Mouse (Mus musculus) forebrain, embryonic 16.5 days (tissue): ENCODE data around the gene Slc25a31. TPM values are rescaled to one million over a fixed set of nuclear protein-coding genes. Genes with fewer than 3 reads are reported as not detected.

ENCODE experiments used
- ATAC-seq: fragments of 200-750 bp; cut with Nextera tagmentation; 2 replicates; pipeline ENCODE4 v1.8.0; 2017; ENCODE audit warnings: mild to moderate bottlenecking, moderate library complexity
- H3K27ac ChIP-seq: fragments of 300-500 bp; sonication (generic); 2 replicates; pipeline ENCODE4 v1.5.1; 2014; ENCODE audit warnings: low read length, control low read depth
- H3K27me3 ChIP-seq: fragments of 300-500 bp; sonication (generic); replicated peaks from 2 replicates; pipeline ENCODE4 v1.6.1; 2014; ENCODE audit warnings: low read length; ENCODE audit not compliant: control insufficient read depth, insufficient read depth
- H3K36me3 ChIP-seq: fragments of 300-500 bp; sonication (generic); 2 replicates; pipeline ENCODE4 v1.6.1; 2014; ENCODE audit not compliant: control insufficient read depth, insufficient read depth
- H3K4me1 ChIP-seq: fragments of 300-500 bp; sonication (generic); replicated peaks from 2 replicates; pipeline ENCODE4 v1.6.1; 2014; ENCODE audit warnings: low read length; ENCODE audit not compliant: control insufficient read depth, insufficient read depth
- H3K4me2 ChIP-seq: fragments of 300-500 bp; sonication (generic); 2 replicates; pipeline ENCODE4 v1.6.1; 2014; ENCODE audit warnings: mild to moderate bottlenecking, low read length, control low read depth
- H3K4me3 ChIP-seq: fragments of 300-500 bp; sonication (generic); replicated peaks from 2 replicates; pipeline ENCODE4 v1.5.1; 2014; ENCODE audit warnings: mild to moderate bottlenecking, low read length, control low read depth
- H3K9ac ChIP-seq: fragments of 300-500 bp; sonication (generic); replicated peaks from 2 replicates; pipeline ENCODE4 v1.6.1; 2014; ENCODE audit warnings: low read depth, low read length, control low read depth
- H3K9me3 ChIP-seq: fragments of 300-500 bp; sonication (generic); 2 replicates; pipeline ENCODE4 v1.6.1; 2016; ENCODE audit warnings: low read length; ENCODE audit not compliant: control insufficient read depth
- WGBS: fragments of 180-500 bp; shearing (Covaris S2); extraction: QIAGEN DNeasy Blood & Tissue Kit; methylation state at CpG from one replicate; pipeline ENCODE4 v1.1.7; 2014; 5-methylcytosine and 5-hydroxymethylcytosine counted together
- polyA plus RNA-seq: library from polyadenylated mRNA; unstranded; fragments of >200 nt; fragmentation: Nextera tagmentation; extraction: Ambion mirVana; gene quantifications from 2 replicates; pipeline ENCODE4 v1.2.1, GENCODE M21; 2015

The Slc25a31 gene
- polyA plus RNA-seq, 1 experiment from 2014 or later = 0.13 TPM

DNA sequence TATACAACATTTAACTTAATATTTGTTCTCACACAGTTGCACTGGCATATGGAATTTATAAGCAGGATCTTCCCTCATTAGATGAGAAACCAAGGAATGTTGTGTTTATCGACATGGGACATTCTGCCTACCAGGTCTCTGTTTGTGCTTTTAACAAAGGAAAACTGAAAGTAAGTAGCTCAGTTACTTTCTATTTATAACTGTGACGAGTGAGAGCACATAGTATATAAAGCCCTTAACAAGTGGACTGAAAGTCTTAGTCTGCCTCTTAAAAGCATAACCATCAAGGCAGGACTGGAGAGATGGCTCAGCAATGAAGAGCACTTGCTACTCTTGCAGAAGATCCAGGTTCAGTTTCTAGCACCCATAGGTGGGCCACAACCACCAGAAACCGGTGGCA is 52.1 kb downstream of the Slc25a31 start:
- Histone ChIP-seq H3K4me2 (no peak overlapping the region), H3K9ac (no peak overlapping the region), H3K4me3 (no peak overlapping the region), H3K9me3 (no peaks in the 10 kb centered on the region), H3K36me3 (peaks cover 18% of the 10 kb centered on the region), H3K27me3 (no peaks in the 10 kb centered on the region), H3K27ac (no peak overlapping the region), H3K4me1 (no peaks in the 10 kb centered on the region)
- 87% methylated on average over 3 of the region's 3 CpGs for WGBS
- ATAC-seq = no peak

DNA sequence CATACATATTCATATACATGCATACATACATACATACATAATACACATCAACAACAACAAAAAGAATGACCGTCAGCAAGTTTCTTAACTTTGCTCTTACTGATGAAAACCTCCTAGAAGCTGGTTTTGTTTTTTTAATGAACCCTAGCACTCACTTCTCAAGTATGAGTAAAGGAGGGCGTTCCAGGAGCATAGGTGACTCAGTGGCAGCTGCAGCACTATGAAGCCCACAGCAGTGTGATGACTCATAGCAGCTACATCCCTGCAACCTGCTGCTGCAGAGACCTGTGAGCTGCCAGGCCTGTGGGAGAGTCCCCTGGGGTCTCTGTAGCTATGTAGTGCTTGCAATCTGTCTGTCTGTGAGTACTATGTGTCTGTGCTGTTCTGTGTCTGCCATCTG is 52.7 kb downstream of the Slc25a31 start:
- peaks cover 16% of the 10 kb centered on the region for H3K36me3 ChIP-seq
- WGBS = 92% methylated on average over 2 of the region's 2 CpGs
- no peak overlapping the region for H3K4me2 ChIP-seq
- H3K4me3 ChIP-seq = no peak overlapping the region
- no peaks in the 10 kb centered on the region for H3K4me1 ChIP-seq
- H3K9me3 ChIP-seq = no peaks in the 10 kb centered on the region
- no peaks in the 10 kb centered on the region for H3K27me3 ChIP-seq
- no peak for ATAC-seq
- H3K9ac ChIP-seq = no peak overlapping the region
- no peak overlapping the region for H3K27ac ChIP-seq

Other genes starting within 250 kb of the Slc25a31 start
- gene Intu, start 177.6 kb upstream of the Slc25a31 start, polyA plus RNA-seq = 3.9 and 4.1 TPM in 2 replicates
- 39.7 and 40.6 TPM in 2 replicates for gene Hspa4l, start 35.6 kb downstream of the Slc25a31 start, polyA plus RNA-seq
- 24.1 and 25.3 TPM in 2 replicates for gene Plk4, start 91.2 kb downstream of the Slc25a31 start, polyA plus RNA-seq
- gene Mfsd8, start 138.0 kb downstream of the Slc25a31 start, polyA plus RNA-seq = 26.2 and 30.0 TPM in 2 replicates
- 11.4 and 14.7 TPM in 2 replicates for gene Abhd18, start 138.1 kb downstream of the Slc25a31 start, polyA plus RNA-seq
- 0.29 and 0.37 TPM in 2 replicates for gene 1700034I23Rik, start 193.7 kb downstream of the Slc25a31 start, polyA plus RNA-seq
- 2.1 and 3.3 TPM in 2 replicates for gene Larp1b, start 241.0 kb downstream of the Slc25a31 start, polyA plus RNA-seq